In the genomic region with DNA sequence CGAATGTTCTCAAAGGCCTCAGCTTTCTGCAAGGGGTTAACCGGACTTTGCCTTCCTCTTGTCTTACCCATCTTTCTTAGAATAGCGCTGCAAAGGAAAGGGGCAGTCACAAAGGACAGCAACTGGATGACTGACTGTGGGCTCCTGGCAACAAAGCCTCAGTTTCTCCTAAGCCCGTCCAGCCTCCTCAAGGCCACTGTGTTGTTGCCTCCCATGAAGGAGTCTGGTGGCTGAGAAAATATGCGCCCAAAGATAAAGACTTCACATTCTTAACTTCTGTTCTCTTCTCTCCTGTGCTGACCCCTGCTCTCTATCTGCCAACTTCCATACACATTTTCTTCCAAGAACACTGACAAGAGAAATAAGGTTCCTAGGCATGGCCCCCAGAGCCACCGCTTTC, we compare ENCODE assay signal across 17 mouse cellular contexts.
"Had no signal": no experiment of that assay in that cellular context is flagged by ENCODE, and none has a peak within 500 bp of the region (broad histone marks: within the 10 kb centered on the region; RNA-seq: fewer than 3 reads in every experiment).

No protein-coding gene starts in this region.

- H3K4me3 ChIP-seq: left cerebral cortex, adult 2 months; limb, embryonic 12.5 days; liver, embryonic 12.5 days; liver, embryonic 15.5 days; lung, embryonic 15.5 days; megakaryocyte, embryonic 14.5 days; midbrain, embryonic 10.5 days; midbrain, embryonic 13.5 days; neural tube, embryonic 13.5 days; stomach, embryonic 15.5 days had no signal

- H3K9ac ChIP-seq: limb, embryonic 12.5 days; liver, embryonic 12.5 days; liver, embryonic 15.5 days; lung, embryonic 15.5 days; midbrain, embryonic 13.5 days; neural tube, embryonic 13.5 days; stomach, embryonic 15.5 days had no signal

- H3K36me3 ChIP-seq: limb, embryonic 12.5 days; liver, embryonic 12.5 days; liver, embryonic 15.5 days; lung, embryonic 15.5 days; midbrain, embryonic 10.5 days; midbrain, embryonic 13.5 days; neural tube, embryonic 13.5 days; stomach, embryonic 15.5 days had no signal

- ATAC-seq: liver, embryonic 12.5 days; midbrain, embryonic 13.5 days; midbrain, embryonic 16.5 days had no signal

- DNase-seq: layer of hippocampus, postnatal 36 days; lung, adult 18-20 months; lung, postnatal 36 days; right cerebral cortex, postnatal 25 days; spleen, adult 18-20 months; thymus, postnatal 25 days had no signal

- H3K4me1 ChIP-seq: liver, embryonic 12.5 days; liver, embryonic 15.5 days; lung, embryonic 15.5 days; midbrain, embryonic 10.5 days; midbrain, embryonic 13.5 days had no signal

- H3K4me2 ChIP-seq: limb, embryonic 12.5 days; liver, embryonic 12.5 days; liver, embryonic 15.5 days; lung, embryonic 15.5 days; midbrain, embryonic 13.5 days; neural tube, embryonic 13.5 days; stomach, embryonic 15.5 days had no signal

- H3K9me3 ChIP-seq: limb, embryonic 12.5 days; liver, embryonic 12.5 days; liver, embryonic 15.5 days; lung, embryonic 15.5 days; midbrain, embryonic 10.5 days; midbrain, embryonic 13.5 days; neural tube, embryonic 13.5 days; stomach, embryonic 15.5 days had no signal

- H3K27ac ChIP-seq: left cerebral cortex, adult 2 months; limb, embryonic 12.5 days; liver, embryonic 12.5 days; liver, embryonic 15.5 days; lung, embryonic 15.5 days; midbrain, embryonic 10.5 days; midbrain, embryonic 13.5 days; neural tube, embryonic 13.5 days; stomach, embryonic 15.5 days had no signal

- H3K27me3 ChIP-seq: limb, embryonic 12.5 days; liver, embryonic 12.5 days; liver, embryonic 15.5 days; lung, embryonic 15.5 days; megakaryocyte, embryonic 14.5 days; midbrain, embryonic 13.5 days; neural tube, embryonic 13.5 days; stomach, embryonic 15.5 days had no signal
